Mouse (Mus musculus): ENCODE data around the gene Zfp609. TPM values are rescaled to one million over a fixed set of nuclear protein-coding genes. Genes with fewer than 3 reads are reported as not detected.
A peak's percentile ranks its signal among the peaks of the same experiment; 100 is the strongest.

Zfp609 gene
- total RNA-seq, 2 experiments from 2014 or later, result 54.2 to 62.2 TPM

DNA sequence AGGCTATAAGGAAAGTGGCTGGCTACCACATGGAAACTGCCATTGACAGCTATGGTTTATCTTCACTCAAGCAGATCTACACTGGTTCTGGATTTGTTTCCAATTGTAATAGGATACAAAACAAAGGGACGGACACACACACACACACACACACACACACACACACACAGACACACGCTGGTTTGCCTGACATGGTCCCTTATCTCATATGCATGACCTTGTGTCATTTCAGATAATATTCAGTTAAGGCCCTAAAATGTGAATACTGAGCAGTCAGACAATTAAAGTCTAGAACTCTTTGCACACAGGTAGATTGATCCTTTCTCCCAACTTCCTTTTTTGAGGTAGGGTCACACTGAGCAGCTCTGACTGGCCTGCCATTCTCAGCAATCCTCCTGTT, 80.9 kb downstream of the Zfp609 start:
- Histone ChIP-seq H3K27ac (peak overlapping the region; percentile 87; the same call in 1 of the 2 replicates), H3K4me3 (no peak overlapping the region)
- no peak for TF ChIP-seq CTCF (conservative IDR thresholded peaks at IDR 0.05)
- DNase-seq (ENCODE audit: low spot score in 2 of 2), result no peak

DNA sequence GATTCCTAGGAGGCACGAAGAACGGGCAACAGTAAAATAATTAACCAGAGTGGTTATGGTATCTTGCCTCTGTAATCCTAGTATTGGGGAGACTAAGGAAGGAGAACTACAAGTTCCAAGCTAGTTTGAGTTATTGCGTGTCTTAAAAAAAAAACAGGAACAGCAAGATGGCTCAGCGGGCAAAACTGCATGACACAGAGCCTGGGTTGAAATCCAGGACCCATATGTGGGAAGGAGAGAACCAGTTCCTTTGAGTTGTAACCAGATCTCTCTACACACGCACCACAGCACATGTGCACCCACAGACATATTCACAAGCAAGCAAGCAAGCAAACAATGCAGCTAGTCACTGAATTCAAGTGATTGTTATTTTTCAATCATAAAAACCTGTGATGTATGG, 81.9 kb downstream of the Zfp609 start:
- Histone ChIP-seq H3K4me3 (no peak overlapping the region), H3K27ac (peak overlapping the region; percentile 87)
- DNase-seq (ENCODE audit: low spot score in 2 of 2), result no peak
- no peak for TF ChIP-seq CTCF (conservative IDR thresholded peaks at IDR 0.05)

DNA sequence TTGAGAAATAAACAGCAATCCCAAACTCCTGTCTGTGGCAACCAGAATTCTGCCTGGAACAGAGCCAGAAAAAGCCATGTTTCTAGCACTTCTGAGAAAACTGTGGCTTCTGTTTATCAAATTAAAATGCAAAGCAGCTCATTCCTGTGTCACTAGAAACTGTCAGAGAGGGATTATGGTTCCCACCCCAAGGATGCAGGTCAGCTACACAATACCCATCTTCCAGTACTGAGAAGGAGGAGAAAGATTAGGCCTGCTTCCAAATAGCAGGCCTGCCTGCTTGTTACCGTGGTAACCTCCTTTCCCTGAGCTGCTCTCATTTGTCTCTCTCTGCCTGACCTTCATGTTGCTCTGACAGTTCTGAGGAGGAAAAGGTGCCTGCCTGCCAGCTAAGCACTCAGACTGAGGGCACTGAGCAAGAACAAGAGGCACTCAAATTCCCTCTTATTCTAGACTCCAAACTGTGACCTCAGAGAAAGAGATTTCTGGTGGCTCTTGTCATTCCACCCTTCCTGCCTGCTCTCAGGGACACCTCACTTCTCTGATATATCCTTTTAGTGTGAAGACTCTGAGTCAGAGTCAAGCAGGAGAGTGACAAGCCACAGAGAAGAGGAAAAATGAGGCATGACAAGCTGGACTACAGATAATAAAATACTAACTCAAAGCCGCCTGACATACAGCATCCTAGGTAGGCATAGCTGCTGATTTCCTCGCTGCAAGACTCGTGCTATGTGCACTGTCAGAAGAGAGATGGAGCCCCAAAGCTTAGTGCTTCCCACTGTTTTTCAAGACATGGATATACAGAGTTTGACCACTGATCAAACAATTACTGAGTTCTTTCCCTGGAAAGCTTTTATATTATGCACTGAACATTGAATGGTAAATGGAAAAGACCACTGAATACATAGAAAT, 82.9 kb downstream of the Zfp609 start:
- TF ChIP-seq CTCF (conservative IDR thresholded peaks at IDR 0.05), result peak; percentile 20; the same call in 1 of the 2 replicates
- peak; percentile 53 to 75 for DNase-seq (ENCODE audit: low spot score in 2 of 2)
- Histone ChIP-seq H3K4me3 (peak overlapping the region; percentile 12; the same call in 1 of the 2 replicates), H3K27ac (peak overlapping the region; percentile 87)

DNA sequence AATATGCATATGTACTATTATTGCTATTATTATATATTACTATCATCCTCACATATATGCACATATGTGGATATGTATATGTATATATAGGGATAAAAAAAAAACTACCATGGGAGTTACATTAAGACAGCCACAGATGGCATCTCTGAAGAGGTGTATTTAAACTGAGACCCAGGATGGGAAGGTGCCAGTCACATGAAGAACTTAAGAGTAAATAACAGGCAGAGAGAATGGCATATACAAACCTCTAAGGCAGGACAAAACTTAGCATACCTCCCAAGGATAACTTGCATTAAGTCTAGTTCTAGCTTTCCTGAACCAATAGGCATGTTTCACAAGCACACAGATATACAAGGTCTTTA, 83.6 kb downstream of the Zfp609 start:
- no peak for TF ChIP-seq CTCF (conservative IDR thresholded peaks at IDR 0.05)
- no peak for DNase-seq (ENCODE audit: low spot score in 2 of 2)
- Histone ChIP-seq H3K4me3 (no peak overlapping the region; the same call in 1 of the 2 replicates), H3K27ac (peak overlapping the region; percentile 87)

DNA sequence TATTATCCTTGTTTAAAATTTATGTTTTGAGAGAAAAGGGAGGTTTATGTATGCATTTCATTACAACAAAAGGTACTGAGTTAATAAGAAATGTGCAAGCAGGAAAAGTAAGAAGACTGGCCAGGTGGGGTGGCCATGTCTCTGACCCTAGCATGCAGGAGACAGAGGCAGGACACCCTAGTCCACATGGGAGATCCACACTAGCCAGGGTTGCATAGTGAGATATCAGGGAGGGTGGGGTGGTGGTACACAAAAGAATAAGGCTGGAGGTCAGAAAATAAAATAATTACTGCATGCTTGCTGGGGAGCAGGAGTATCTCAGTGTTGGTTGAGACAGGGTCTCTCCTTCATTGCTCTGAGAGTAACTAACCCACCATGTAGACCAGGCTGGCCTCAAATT, 84.0 kb downstream of the Zfp609 start:
- peak overlapping the region; percentile 87 for H3K27ac ChIP-seq

DNA sequence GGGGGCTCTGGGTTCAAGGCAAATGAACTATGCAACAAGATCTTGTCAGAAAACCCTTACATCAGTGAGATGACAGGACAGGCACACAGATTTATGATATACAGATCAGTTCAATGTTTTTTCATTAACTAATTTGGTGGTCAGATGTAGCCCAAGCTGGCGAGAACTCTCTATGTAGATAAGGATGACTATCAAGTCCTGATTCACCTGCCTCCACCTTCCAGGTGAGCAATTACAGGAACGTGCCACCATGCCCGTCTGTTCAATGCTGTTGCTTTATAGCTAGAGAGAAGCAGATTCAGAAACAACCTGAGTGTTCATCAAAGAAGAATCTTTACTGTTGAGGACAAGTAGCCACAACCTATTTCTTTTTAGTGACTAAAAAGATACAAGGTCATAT, 84.6 kb downstream of the Zfp609 start:
- no peak for TF ChIP-seq CTCF (conservative IDR thresholded peaks at IDR 0.05)
- no peak overlapping the region for H3K4me3 ChIP-seq
- DNase-seq (ENCODE audit: low spot score in 2 of 2), result no peak
- H3K27ac ChIP-seq, result peak overlapping the region; percentile 87; the same call in 1 of the 2 replicates

More for the DNA sequence above, 84.0 kb downstream of the Zfp609 start:
- H3K4me3 ChIP-seq, result no peak overlapping the region
- TF ChIP-seq CTCF (conservative IDR thresholded peaks at IDR 0.05), result no peak
- DNase-seq (ENCODE audit: low spot score in 2 of 2), result no peak

DNA sequence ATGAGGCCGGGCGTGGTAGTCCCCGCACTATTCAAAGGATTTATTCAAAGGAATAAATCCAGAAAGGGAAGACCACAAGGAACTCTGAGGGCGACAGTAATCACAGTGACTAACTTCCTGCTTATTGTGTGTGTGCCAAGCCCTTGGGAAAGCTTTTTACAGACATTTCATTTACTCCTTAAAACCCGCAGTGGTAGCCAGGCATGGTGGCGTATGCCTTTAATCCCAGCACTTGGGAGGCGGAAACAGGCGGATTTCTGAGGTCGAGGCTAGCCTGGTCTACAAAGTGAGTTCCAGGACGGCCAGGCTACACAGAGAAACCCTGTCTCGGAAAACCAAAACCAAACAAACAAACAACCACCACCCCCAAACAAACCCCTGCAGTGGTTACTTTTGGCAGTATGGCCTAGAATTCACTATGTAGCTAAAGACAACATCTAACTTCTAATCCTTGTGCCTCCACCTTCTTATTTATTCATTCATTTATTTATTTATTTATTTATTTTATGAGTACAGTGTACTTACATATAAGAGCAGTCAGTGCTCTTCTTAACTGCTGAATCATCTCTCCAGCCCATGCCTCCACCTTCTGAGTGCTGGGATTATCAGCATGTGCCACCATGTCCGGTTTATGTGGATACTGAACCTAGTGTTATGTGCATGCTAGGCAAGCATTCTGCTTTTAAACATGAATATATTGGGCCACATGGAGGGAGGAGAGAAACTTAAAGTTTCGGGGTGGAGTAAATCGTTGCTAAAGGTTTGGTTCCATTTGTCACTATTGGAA, 86.1 kb downstream of the Zfp609 start:
- no peak for DNase-seq (ENCODE audit: low spot score in 2 of 2)
- TF ChIP-seq CTCF (conservative IDR thresholded peaks at IDR 0.05), result no peak
- Histone ChIP-seq H3K4me3 (no peak overlapping the region), H3K27ac (no peak overlapping the region)

DNA sequence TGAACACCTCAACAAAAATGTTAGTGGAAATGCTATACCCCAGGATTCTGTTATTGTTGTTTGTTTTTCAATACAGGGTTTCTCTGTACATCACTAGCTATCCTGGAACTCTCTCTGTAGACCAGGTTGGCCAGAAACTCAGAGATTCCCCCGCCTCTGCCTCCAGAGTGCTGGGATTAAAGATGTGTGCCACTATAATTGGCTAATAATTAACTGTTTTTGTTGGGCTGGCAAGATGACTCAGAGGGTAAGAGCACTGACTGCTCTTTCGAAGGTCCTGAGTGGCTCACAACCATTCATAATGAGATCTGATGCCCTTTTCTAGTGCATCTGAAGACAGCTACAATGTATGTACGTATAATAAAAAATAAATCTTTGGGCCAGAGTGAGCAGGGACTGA, 92.4 kb downstream of the Zfp609 start:
- Histone ChIP-seq H3K27ac (no peak overlapping the region), H3K4me3 (no peak overlapping the region)
- TF ChIP-seq CTCF (conservative IDR thresholded peaks at IDR 0.05), result no peak
- DNase-seq (ENCODE audit: low spot score in 2 of 2), result no peak

DNA sequence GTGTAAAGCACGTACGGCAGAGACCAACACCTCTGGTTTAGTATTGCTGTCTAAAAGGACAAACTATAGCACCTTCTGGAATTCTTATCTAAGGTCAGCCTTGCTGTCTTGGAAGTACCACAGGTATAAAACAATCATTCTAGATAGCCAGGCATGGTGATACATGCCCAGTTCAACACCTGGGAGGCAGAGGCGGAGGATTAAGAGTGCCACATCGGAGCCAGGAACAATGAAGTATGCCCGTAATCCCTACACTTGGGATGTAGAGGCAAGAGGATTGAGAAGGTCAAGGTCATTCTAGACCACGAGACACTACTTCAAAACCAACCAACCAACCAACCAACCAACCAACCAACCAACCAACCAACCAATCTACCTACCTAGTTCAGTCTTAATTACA, 98.8 kb downstream of the Zfp609 start:
- Histone ChIP-seq H3K27ac (no peak overlapping the region), H3K4me3 (no peak overlapping the region)
- DNase-seq (ENCODE audit: low spot score in 2 of 2), result no peak
- no peak for TF ChIP-seq CTCF (conservative IDR thresholded peaks at IDR 0.05)

DNA sequence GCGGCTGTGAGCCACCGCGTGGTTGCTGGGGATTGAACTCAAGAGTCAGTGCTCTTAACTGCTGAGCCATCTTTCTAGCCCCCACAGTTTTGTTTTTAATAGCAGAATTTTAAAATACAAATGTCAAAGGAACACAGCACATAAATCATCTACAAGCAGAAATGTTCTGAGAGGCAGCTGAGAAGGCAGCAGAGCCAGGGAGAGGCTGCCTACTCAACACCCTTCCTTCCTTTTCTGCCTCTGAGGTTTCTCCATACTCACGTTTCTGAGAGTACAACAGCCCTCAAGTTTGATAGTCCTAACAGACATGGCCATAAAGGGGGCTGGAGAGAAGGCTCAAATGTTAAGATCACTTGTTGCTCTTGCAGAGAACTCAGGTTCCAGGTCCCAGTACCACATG, 99.9 kb downstream of the Zfp609 start:
- Histone ChIP-seq H3K27ac (peak overlapping the region; percentile 40; the same call in 1 of the 2 replicates), H3K4me3 (no peak overlapping the region)
- TF ChIP-seq CTCF (conservative IDR thresholded peaks at IDR 0.05), result no peak
- DNase-seq (ENCODE audit: low spot score in 2 of 2), result no peak

DNA sequence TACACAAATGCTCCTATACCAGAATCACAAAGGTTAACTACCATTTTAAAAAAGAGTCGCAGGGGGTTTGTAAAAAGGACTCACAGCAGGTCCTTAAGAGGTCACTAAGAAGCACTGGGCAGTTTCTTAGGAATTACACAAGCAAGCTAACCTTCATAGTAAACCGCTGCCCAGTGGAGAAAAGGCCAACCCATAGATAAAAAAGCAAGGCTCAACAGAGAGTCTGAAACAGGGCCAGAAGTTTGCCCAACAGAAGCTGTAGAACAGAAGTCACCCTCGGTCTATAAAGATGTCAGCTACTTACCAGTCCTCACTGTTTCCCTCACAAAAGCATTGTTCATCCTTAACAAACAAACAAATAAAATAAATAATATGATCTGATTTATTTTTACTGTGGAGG, 100.9 kb downstream of the Zfp609 start:
- Histone ChIP-seq H3K4me3 (no peak overlapping the region), H3K27ac (peak overlapping the region; percentile 40; the same call in 1 of the 2 replicates)
- no peak for TF ChIP-seq CTCF (conservative IDR thresholded peaks at IDR 0.05)
- no peak for DNase-seq (ENCODE audit: low spot score in 2 of 2)

DNA sequence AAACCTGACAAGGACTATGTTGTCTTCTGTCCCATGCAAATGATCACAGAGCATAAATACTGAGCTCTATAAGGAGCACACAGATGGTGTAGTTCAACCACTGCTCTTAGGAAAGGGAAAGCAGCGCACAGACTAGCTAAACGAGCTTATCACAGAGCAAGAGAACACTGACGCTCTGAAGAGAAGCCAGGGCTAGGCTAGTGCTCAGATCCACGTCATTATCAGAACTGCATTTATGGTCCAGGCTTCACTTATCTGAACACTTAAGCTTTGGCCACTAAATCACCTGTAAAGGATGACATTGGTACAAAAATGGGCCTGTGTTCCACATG, 102.1 kb downstream of the Zfp609 start:
- Histone ChIP-seq H3K4me3 (no peak overlapping the region), H3K27ac (peak overlapping the region; percentile 84)
- TF ChIP-seq CTCF (conservative IDR thresholded peaks at IDR 0.05), result no peak
- DNase-seq (ENCODE audit: low spot score in 2 of 2), result no peak
